Mouse (Mus musculus): Measurements from ENCODE around the gene Atxn3. TPM values are rescaled to one million over a fixed set of nuclear protein-coding genes. Genes with fewer than 3 reads are reported as not detected.
A peak's percentile ranks its signal among the peaks of the same experiment; 100 is the strongest.
"Not testable (repeated sequence)": the region's sequence is repeated elsewhere in the genome, so short reads cannot be mapped to it uniquely, and the experiment has no call there.

The Atxn3 gene
- total RNA-seq, 2 experiments from 2014 or later = 11.1 to 11.5 TPM

- no peak for DNase-seq (ENCODE audit: low spot score)
- intact Hi-C loops (cut with DNase I) = no loop called here
Observed at GRCm38 (mm10) chr12:101971311-101971710, 13.3 kb upstream of the Atxn3 start.

GRCm38 (mm10) chr12:101958960-101959780, 1.1 kb upstream of the Atxn3 start:
- DNase-seq (ENCODE audit: low spot score) = not testable (repeated sequence)
- intact Hi-C loops (cut with DNase I) = loop anchor here (1.0 to 5.0 kb wide), 3 partner anchors 17 to 837 kb away; no protein-coding TSS in a partner anchor

DNA sequence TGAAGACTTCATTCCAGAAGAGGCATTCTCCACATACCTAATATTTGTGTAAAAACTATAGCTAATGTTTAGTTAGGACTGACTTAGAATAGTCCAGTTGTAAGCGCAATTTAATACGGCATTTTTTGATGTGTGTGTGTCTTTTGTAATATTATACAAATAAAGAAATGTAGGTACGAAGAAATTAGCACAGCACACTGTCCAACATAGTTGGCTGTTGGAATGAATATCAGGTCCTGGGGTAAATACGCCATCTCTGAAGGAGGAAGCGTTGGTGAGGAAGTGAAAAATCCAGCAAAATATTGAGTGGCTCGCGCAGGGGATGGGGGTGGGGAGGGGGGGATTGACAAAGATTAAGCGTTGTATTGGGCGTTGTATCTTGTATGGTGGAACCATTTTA, 510 bp upstream of the Atxn3 start:
- no peak for DNase-seq (ENCODE audit: low spot score)
- intact Hi-C loops (cut with DNase I) = loop anchor here (1.0 to 5.0 kb wide), 3 partner anchors 18 to 836 kb away; no protein-coding TSS in a partner anchor

- DNase-seq (ENCODE audit: low spot score) = no peak
- intact Hi-C loops (cut with DNase I) = loop anchor here (5.0 kb wide), 1 partner anchor 835 kb away; no protein-coding TSS in a partner anchor
Observed at GRCm38 (mm10) chr12:101957079-101957941, 736 bp downstream of the Atxn3 start.

GRCm38 (mm10) chr12:101955821-101956220, 2.2 kb downstream of the Atxn3 start:
- intact Hi-C loops (cut with DNase I) = loop anchor here (5.0 kb wide), 1 partner anchor 834 kb away; no protein-coding TSS in a partner anchor
- DNase-seq (ENCODE audit: low spot score) = not testable (repeated sequence)

GRCm38 (mm10) chr12:101948801-101949200, 9.2 kb downstream of the Atxn3 start:
- DNase-seq (ENCODE audit: low spot score) = no peak

GRCm38 (mm10) chr12:101947986-101948385, 10.1 kb downstream of the Atxn3 start:
- intact Hi-C loops (cut with DNase I) = no loop called here
- DNase-seq (ENCODE audit: low spot score) = no peak

More at GRCm38 (mm10) chr12:101948801-101949200, 9.2 kb downstream of the Atxn3 start:
- intact Hi-C loops (cut with DNase I) = no loop called here

DNA sequence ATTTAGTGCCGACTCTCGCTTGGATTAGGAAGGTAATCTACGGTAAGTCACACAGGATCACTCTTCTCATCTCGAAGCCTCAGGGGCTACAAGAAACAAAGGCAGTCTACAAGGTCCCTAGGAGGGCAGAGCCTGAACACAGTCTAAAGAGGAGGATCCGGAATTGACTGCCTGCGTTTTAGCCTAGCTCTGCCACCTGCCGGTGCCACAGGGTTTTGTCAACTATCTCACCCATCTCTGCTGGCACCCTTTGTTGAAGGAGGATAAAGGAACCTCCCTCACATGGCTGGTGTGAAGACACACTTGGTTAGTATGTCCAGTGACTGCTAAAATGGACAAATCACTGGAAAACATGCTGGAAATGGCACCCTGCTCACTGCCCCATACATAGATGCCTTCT, 20.5 kb downstream of the Atxn3 start:
- no peak for DNase-seq (ENCODE audit: low spot score)
- intact Hi-C loops (cut with DNase I) = no loop called here

DNA sequence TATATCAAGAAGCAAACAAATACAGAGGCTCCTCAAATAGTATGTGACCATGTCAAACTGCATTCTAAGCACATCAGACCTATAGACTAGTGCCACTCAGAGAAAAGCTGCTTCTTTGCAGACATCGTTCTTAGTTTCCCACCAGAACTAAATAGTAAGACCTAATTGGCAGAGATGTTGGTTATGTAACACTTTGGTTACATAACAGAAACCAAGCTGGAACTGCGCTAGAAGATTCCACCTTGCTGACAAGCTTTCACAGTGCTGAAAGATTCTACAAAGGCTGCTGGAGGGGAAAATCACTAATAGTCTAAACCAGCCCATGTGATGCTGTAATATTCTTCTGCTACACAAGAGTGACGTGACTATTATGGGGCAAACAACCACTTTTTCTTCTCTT, 22.8 kb downstream of the Atxn3 start:
- no peak for DNase-seq (ENCODE audit: low spot score)

DNA sequence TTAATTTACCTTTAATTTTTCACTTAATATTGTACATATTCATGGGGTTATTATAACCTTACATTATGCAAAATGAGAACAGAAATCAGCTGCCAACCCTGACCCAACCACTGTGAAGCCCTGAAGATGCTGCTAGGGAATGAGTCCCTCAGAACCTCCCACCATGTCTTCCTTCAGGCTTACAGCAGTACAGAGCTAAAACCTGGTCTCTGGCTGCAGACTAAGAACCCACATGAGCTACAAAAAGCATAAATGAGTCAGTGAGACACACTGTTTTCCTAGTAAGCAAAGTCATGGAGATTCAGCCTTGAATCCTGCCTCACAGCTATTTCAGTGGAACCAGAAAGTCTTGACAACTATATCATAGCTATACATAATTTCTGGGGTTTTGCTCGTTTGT, 29.6 kb downstream of the Atxn3 start:
- intact Hi-C loops (cut with DNase I) = no loop called here
- no peak for DNase-seq (ENCODE audit: low spot score)

More for the DNA sequence above, 22.8 kb downstream of the Atxn3 start:
- intact Hi-C loops (cut with DNase I) = no loop called here

- intact Hi-C loops (cut with DNase I) = no loop called here
- DNase-seq (ENCODE audit: low spot score) = no peak
Observed at GRCm38 (mm10) chr12:101922313-101922712, 35.7 kb downstream of the Atxn3 start.

- intact Hi-C loops (cut with DNase I) = no loop called here
- DNase-seq (ENCODE audit: low spot score) = no peak
Observed at GRCm38 (mm10) chr12:101919847-101920246, 38.2 kb downstream of the Atxn3 start.

DNA sequence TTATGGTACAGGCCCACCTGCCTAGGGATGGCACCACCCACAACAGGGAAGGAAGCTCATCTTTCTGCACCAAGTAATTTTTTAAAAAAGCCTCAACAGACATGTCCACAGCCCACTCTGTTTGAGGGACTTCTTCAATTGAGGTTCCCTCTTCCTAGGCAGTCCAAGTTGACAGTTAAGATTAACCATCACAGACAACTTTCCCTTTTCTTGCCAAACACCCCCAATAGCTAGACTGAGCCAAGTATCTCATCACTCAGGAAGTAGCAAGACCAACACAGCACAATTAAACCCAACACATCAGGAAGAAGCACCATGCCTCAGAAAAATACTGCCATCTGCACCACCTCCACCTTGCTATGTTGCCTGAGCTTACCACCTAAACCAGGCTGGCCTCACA, 40.9 kb downstream of the Atxn3 start:
- intact Hi-C loops (cut with DNase I) = no loop called here
- DNase-seq (ENCODE audit: low spot score) = no peak

- intact Hi-C loops (cut with DNase I) = loop anchor here (1.0 kb wide), 1 partner anchor 62 kb away; the partner anchor contains the start of gene Cpsf2
- peak; percentile 77 for DNase-seq (ENCODE audit: low spot score)
Observed at GRCm38 (mm10) chr12:101912626-101913490, 45.2 kb downstream of the Atxn3 start, which contains the start of gene Trip11. Gene Trip11 (minus strand): TSS chr12:101913267.

- intact Hi-C loops (cut with DNase I) = no loop called here
- no peak for DNase-seq (ENCODE audit: low spot score)
Observed at GRCm38 (mm10) chr12:101911346-101911745, 46.7 kb downstream of the Atxn3 start.

GRCm38 (mm10) chr12:101910360-101910759, 47.7 kb downstream of the Atxn3 start:
- intact Hi-C loops (cut with DNase I) = no loop called here
- DNase-seq (ENCODE audit: low spot score) = no peak

DNA sequence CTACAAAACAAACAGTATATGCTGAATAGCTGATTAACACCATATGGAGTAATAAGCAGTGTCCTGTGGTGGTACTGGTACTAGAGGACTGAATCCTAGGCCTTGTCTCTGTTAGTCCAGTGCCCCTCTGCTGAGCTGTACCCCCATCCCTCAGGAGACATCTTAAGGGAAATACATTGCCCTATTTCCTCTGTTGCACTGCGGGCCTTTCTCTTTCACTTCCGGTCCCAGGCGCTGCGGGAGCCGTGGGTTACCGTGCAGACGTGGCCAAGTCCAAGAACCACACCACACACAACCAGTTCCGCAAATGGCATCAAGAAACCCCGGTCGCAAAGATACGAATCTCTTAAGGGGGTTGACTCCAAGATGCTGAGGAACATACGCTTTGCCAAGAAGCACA, 52.2 kb downstream of the Atxn3 start:
- DNase-seq (ENCODE audit: low spot score) = no peak
- intact Hi-C loops (cut with DNase I) = no loop called here

DNA sequence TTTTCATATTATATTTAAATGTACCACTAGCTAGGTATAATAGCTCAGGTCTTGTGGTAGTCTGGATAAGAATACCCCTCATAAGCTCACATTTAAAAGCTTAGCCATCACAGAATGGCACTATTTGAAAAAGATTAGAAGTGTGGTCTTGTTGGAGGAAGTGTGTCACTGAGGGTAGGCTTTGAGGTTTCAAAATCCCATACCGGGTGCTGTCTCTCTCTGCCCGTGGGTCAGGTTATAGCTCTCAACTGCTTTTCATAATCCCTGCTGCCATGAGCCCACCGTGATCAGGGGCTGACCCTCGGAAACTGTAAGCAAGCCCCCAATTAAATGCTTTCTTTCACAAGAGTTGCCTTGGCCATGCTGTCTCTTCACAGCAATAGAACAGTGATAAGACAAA, 53.1 kb downstream of the Atxn3 start:
- no peak for DNase-seq (ENCODE audit: low spot score)
- intact Hi-C loops (cut with DNase I) = no loop called here

DNA sequence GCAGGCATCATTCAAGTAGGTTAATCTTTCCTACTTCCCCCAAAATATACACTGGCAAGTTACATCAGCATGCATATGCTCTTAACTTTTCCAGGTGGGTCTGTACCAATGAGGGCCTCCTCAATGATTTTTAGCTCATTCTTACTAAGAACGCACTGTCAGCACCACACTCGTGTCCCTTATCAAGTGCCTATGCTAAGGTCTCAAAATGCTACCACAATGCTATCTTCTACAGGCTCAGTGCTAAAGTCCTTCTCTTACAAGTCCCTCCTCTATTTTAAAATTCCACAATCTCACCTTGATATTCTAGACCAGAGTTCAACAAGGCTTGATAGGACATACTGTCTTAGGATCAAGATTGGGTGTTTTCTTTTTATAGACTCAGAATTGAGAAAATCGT, 53.9 kb downstream of the Atxn3 start:
- intact Hi-C loops (cut with DNase I) = no loop called here
- no peak for DNase-seq (ENCODE audit: low spot score)

All from heart, postnatal 25 days (tissue).